19 mouse cellular contexts compared by ENCODE assay signal in the genomic region with DNA sequence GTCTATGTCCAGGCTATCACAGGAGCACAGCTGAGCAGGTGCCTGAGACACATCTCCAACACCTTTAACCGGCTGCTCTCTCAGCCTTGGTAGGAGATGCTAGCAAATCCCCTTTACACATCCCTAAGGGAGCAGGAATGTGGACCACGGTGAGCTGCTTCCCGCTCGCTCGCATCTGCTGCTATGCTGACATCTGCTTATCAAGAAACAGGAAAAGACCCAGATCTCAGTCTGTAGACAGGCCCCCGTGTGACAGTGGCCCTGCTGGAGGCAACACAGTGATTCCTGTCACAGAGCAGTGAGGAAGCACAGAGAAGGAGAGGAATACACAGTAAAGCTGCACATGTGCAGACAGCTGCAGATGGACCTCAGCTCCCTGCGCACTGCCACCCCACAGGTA.
"Had no signal": no experiment of that assay in that cellular context is flagged by ENCODE, and none has a peak within 500 bp of the region (broad histone marks: within the 10 kb centered on the region; RNA-seq: fewer than 3 reads in every experiment).

No protein-coding gene starts in this region.

- ATAC-seq: midbrain, embryonic 16.5 days had no signal

- H3K4me2 ChIP-seq: lung, embryonic 14.5 days; midbrain, embryonic 12.5 days; neural tube, embryonic 13.5 days; neural tube, embryonic 15.5 days had no signal

- DNase-seq: lung, adult 18-20 months; lung, embryonic 14.5 days; lung, postnatal 10 days; lung, postnatal 4 days; midbrain, embryonic 14.5 days; retina, postnatal 1 day; right cerebral cortex, adult 18-20 months; right cerebral cortex, postnatal 25 days; right cerebral cortex, postnatal 4 days; spleen, adult 18-20 months; thymus, adult 18-20 months; thymus, postnatal 14 days; thymus, postnatal 36 days had no signal

- H3K9ac ChIP-seq: lung, embryonic 14.5 days; midbrain, embryonic 12.5 days; neural tube, embryonic 13.5 days; neural tube, embryonic 15.5 days had no signal

- H3K4me3 ChIP-seq: midbrain, embryonic 10.5 days; midbrain, embryonic 12.5 days; myocyte; neural tube, embryonic 13.5 days; neural tube, embryonic 15.5 days had no signal

- H3K4me1 ChIP-seq: midbrain, embryonic 12.5 days; neural tube, embryonic 13.5 days; neural tube, embryonic 15.5 days had no signal

- H3K9me3 ChIP-seq: midbrain, embryonic 10.5 days; midbrain, embryonic 12.5 days; neural tube, embryonic 13.5 days; neural tube, embryonic 15.5 days had no signal

- H3K27ac ChIP-seq: midbrain, embryonic 10.5 days; midbrain, embryonic 12.5 days; neural tube, embryonic 13.5 days; neural tube, embryonic 15.5 days had no signal

- H3K27me3 ChIP-seq: midbrain, embryonic 12.5 days; neural tube, embryonic 13.5 days; neural tube, embryonic 15.5 days had no signal
